Mouse (Mus musculus): ENCODE data around the gene Smu1. TPM values are rescaled to one million over a fixed set of nuclear protein-coding genes. Genes with fewer than 3 reads are reported as not detected.

Gene Smu1
- 148 TPM for polyA plus RNA-seq (2017; shearing (Covaris generic))

GRCm38 (mm10) chr4:40757780-40758420 is at the start of gene Smu1:
Gene Smu1 (minus strand): TSS chr4:40757923.

GRCm38 (mm10) chr4:40722011-40722666 is 35.6 kb downstream of the Smu1 start, which contains the start of gene Dnaja1:
Gene Dnaja1 (plus strand): TSS chr4:40722150.

GRCm38 (mm10) chr4:40702797-40703709 is 54.7 kb downstream of the Smu1 start, which contains the start of gene Aptx:
Gene Aptx (minus strand): TSS chr4:40703194.

Other genes with a start within 250 kb of the Smu1 start
- gene Aptx, start 54.7 kb downstream of the Smu1 start, polyA plus RNA-seq (2017; shearing (Covaris generic)): 39.9 TPM
- gene Dnaja1, start 35.8 kb downstream of the Smu1 start, polyA plus RNA-seq (2017; shearing (Covaris generic)): 418 TPM
- 34.7 TPM for gene B4galt1, start 96.1 kb upstream of the Smu1 start, polyA plus RNA-seq (2017; shearing (Covaris generic))
- not detected for gene Spink4, start 162.1 kb upstream of the Smu1 start, polyA plus RNA-seq (2017; shearing (Covaris generic))
- 18.3 TPM for gene Bag1, start 190.4 kb upstream of the Smu1 start, polyA plus RNA-seq (2017; shearing (Covaris generic))
- gene Chmp5, start 190.5 kb upstream of the Smu1 start, polyA plus RNA-seq (2017; shearing (Covaris generic)): 91.2 TPM
- 129 TPM for gene Nfx1, start 213.0 kb upstream of the Smu1 start, polyA plus RNA-seq (2017; shearing (Covaris generic))